Mouse (Mus musculus) cerebral cortex, adult 2 months (tissue): ENCODE measurements around the gene Gm36210.

ENCODE experiments used
- WGBS: fragments of 180-500 bp; shearing (Covaris S2); methylation state at CpG from one replicate; pipeline ENCODE4 v1.1.7; 2018; 5-methylcytosine and 5-hydroxymethylcytosine counted together

Gene Gm36210

GRCm38 (mm10) chr7:4906466-4906950, at the start of gene Gm36210:
Gene Gm36210, minus strand, starts transcription at chr7:4906516.
- 51% methylated on average over 10 of the region's 10 CpGs for WGBS

GRCm38 (mm10) chr7:4953815-4954445, 47.6 kb upstream of the Gm36210 start:
- WGBS = 43% methylated on average over 10 of the region's 10 CpGs

- 84% methylated on average over 19 of the region's 19 CpGs for WGBS
Measured at GRCm38 (mm10) chr7:4950561-4951342, 44.4 kb upstream of the Gm36210 start.

GRCm38 (mm10) chr7:4948386-4948785, 42.1 kb upstream of the Gm36210 start:
- 73% methylated on average over 6 of the region's 6 CpGs for WGBS

DNA sequence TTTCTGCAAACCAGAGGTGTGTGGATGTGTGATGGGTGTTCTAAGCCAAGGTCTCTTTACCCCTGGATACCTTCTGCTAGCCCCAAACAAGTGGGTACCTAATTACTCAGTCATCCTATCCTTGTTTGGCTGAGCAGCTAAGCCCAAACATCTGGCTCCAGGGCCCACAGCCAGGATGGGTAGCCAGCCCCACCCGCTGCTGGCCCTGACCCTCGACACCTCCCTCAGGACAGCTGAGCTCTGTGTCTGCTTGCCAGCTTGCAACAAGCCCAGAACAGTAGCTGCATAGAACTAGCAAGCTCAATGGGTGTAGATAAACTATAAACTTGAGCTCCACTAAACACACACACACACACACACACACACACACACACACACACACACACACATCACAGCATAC, 41.5 kb upstream of the Gm36210 start:
- WGBS = 32% methylated on average over 2 of the region's 2 CpGs

GRCm38 (mm10) chr7:4943223-4943815, 37.0 kb upstream of the Gm36210 start:
- 12% methylated on average over 15 of the region's 15 CpGs for WGBS

DNA sequence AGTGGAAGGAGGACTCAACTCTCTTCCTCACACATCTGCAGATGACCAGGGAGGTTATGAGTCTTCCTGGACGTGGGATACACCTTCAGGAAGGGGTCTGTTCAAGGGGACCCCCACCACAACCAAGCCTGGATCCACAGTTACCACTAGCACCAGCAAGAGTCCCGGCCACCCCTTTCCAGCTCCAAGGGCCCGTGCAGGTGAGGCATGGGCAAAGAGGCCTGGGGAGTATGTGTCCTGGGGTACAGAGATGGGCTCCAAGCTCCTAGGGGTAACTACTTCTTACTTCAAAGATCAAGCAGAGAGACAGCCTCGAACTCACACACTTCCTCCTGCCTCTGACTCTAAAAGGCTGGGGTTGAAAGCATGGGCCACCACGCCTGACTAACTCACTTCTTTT, 36.4 kb upstream of the Gm36210 start:
- 58% methylated on average over 5 of the region's 5 CpGs for WGBS

DNA sequence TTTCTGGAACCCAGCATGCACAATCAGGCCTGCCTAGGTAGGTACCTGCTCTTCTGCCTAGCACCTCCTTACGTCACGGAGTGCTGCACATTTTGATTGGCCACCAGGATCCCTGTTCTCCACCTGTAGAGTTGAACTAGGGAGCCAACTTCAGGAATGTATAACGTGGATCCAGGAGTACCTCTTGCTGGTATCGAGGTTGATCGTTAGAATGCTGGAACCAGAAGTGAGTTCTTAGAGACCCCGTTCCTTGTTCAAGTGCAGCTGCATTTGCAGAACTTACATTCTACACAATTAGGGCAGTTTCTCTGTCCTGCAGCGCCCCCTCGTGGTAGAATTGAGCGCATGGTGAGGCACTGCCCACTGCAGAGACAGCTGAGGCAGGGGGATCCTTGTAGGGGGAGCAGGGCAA, 33.8 kb upstream of the Gm36210 start:
- WGBS = 17% methylated on average over 9 of the region's 9 CpGs

- 48% methylated on average over 2 of the region's 2 CpGs for WGBS
Measured at GRCm38 (mm10) chr7:4938456-4938855, 32.1 kb upstream of the Gm36210 start.

- 77% methylated on average over 11 of the region's 11 CpGs for WGBS
Measured at GRCm38 (mm10) chr7:4937392-4937791, 31.1 kb upstream of the Gm36210 start.

DNA sequence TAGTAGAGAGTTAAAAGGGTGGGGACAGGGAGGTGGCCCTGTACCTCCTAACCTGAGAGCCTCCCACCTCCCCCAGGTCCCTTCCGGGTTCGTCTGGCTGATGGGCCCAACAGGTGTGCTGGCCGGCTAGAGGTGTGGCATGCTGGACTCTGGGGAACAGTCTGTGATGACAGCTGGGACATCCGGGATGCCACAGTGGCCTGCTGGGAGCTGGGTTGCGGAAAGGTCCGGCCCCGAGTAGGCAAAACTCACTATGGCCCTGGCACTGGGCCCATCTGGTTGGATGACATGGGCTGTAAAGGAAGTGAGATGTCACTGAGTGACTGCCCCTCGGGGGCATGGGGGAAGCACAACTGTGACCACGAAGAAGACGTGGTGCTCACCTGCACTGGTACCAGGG, 30.5 kb upstream of the Gm36210 start:
- WGBS = 80% methylated on average over 10 of the region's 10 CpGs

- WGBS = 87% methylated on average over 4 of the region's 4 CpGs
Measured at GRCm38 (mm10) chr7:4934160-4934914, 28.0 kb upstream of the Gm36210 start.

DNA sequence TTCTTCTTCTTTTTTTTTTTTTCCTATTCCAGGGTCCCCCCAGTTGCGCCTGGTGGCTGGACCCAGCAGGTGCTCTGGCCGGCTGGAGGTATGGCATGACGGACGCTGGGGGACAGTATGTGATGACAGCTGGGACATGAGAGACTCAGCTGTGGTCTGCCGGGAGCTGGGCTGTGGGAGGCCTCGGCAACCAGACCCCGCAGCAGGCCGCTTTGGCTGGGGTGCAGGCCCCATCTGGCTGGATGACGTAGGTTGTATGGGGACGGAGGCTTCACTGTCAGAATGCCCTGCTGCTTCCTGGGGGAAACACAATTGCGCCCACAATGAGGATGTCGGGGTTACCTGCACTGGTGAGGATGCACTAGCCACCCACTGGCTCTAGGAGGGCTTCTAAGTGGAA, 26.8 kb upstream of the Gm36210 start:
- WGBS = 83% methylated on average over 12 of the region's 12 CpGs

GRCm38 (mm10) chr7:4928323-4928722, 22.0 kb upstream of the Gm36210 start:
- WGBS = 87% methylated on average over 17 of the region's 17 CpGs

DNA sequence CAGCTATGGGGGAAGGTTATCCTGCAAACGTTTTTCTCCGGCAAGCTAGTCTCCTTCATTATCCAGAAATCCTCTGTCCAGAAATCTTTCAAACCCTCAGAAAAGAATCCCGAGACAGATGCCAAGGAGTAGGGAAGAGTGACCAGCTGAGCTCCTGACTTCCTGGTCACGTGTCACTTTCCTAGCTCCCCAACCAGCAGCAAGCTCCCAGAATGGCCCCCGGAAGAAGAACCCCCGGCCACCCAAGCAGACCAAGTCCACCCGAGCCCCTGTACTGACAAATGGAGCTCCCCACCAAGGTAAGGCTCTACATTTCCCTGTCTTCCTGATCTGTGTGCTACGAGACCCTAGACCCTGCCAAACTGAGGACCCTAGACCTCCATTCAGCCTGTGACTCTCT, 21.4 kb upstream of the Gm36210 start:
- 77% methylated on average over 8 of the region's 8 CpGs for WGBS

DNA sequence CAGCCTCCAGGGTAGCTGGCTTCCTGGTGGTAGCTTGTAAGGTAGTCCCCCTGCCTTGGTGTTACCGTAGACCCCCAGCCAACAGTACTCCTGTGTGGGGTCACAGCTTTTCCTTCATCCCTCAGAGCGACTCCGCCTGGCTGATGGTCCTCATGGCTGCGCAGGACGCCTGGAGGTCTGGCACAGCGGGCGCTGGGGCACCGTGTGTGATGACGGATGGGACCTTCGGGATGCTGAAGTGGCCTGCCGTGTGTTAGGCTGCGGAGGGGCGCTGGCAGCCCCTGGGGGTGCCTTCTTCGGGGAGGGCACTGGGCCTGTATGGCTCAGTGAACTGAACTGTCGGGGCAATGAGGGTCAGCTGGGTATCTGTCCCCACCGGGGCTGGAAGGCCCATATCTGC, 20.5 kb upstream of the Gm36210 start:
- WGBS = 89% methylated on average over 16 of the region's 16 CpGs

DNA sequence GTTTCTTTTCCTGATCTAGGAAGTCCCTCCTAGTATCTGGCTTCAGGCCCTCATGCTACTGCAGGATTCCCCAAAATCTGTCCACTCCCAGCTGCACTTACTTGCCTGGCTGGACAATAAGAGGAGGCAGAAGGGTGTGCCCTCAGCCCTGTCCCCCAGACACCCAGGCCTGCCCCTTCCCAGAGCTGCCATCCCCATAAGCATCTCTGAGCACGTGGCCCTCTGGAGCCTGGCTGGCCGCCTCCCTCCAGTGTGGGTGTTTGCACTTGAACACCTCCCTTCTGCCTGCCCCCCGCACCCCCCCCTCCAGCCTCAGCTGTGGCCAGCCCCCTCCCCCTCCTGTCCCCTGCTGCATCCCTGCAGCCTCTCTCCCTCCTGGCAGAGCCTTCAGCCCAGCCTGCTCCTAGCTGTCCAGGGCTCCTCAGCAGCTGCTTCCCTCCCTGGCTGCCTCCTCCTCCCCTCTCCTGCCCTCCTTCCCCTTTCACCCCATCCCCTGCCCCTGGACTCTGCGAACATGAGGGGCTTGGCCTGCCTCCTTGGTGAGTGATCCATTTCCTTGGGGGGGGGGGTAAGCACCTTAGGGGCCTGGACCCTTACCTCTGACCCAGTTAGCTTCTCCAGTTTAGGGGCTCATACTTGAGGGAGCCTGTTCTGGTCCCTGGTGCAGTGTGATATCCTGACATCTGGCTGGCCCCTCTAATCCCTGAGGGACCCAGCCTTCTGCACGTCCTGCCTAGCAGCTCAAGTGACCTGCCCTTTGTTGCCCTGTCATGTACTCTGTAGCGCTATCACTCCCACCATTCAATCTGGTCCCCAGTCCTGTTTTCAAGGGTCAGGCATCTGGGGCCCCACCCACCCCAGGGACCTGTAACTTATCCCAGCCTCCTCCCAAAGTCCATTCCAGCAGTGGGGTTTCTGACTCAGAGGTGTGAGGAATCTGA, 19.4 kb upstream of the Gm36210 start, which contains the start of gene Ssc5d:
Ssc5d (plus strand) TSS at position 345 of the 941 bp plus-strand sequence.
- 28% methylated on average over 5 of the region's 6 CpGs for WGBS

DNA sequence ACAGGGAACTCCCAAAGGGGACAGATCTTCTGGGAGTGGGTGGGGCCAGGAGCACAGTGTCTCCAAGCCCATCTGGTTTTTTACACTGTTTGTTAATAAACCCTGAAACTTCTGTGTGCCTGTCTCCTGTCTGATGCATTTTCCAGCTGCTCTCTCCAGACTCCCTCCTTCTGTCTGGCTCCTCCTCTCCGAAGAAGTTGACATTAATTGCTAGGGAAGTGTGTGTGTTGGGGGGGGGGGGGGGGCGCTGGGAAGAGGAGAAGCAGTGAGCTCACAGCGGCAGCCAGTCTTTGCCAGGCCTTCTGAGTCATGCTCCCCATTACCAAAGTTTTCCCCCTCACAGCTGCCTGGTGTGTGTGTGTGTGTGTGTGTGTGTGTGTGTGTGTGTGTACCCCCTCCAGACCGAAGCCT, 18.6 kb upstream of the Gm36210 start:
- 0% methylated on average over 3 of the region's 4 CpGs for WGBS

- WGBS = under 1% methylated on average over 4 of the region's 4 CpGs
Measured at GRCm38 (mm10) chr7:4924483-4924882, 18.2 kb upstream of the Gm36210 start.

- 4% methylated on average over 37 of the region's 37 CpGs for WGBS
Measured at GRCm38 (mm10) chr7:4923586-4924364, 17.5 kb upstream of the Gm36210 start.
